Mouse (Mus musculus): Measurements from ENCODE around the gene Cryz. TPM values are rescaled to one million over a fixed set of nuclear protein-coding genes. Genes with fewer than 3 reads are reported as not detected.

The Cryz gene
- polyA plus RNA-seq, 1 experiment from 2014 or later = 7.7 TPM

- no peak overlapping the region for H3K4me2 ChIP-seq
- no peaks in the 10 kb centered on the region for H3K4me1 ChIP-seq
- no peak for ATAC-seq (ENCODE audit: low FRiP score)
- no peaks in the 10 kb centered on the region for H3K27me3 ChIP-seq (replicated peaks)
- H3K9ac ChIP-seq (replicated peaks) = no peak overlapping the region
- no peak overlapping the region for H3K4me3 ChIP-seq (replicated peaks)
- peaks cover 18% of the 10 kb centered on the region for H3K36me3 ChIP-seq
- H3K27ac ChIP-seq (replicated peaks) = no peak overlapping the region
- no peaks in the 10 kb centered on the region for H3K9me3 ChIP-seq (replicated peaks)
- 97% methylated on average over 8 of the region's 8 CpGs for WGBS
These were observed 18.6 kb upstream of the Cryz start for GRCm38 (mm10) chr3:154577895-154578294.

- no peaks in the 10 kb centered on the region for H3K27me3 ChIP-seq (replicated peaks)
- H3K4me3 ChIP-seq (replicated peaks) = no peak overlapping the region
- 95% methylated on average over 8 of the region's 8 CpGs for WGBS
- H3K36me3 ChIP-seq = peaks cover 35% of the 10 kb centered on the region
- no peak overlapping the region for H3K27ac ChIP-seq (replicated peaks)
- no peak for ATAC-seq (ENCODE audit: low FRiP score)
- H3K4me1 ChIP-seq = no peaks in the 10 kb centered on the region
- H3K9ac ChIP-seq (replicated peaks) = no peak overlapping the region
- no peaks in the 10 kb centered on the region for H3K9me3 ChIP-seq (replicated peaks)
- H3K4me2 ChIP-seq = no peak overlapping the region
These were observed 12.2 kb upstream of the Cryz start for GRCm38 (mm10) chr3:154584351-154584750.

GRCm38 (mm10) chr3:154590971-154591370 is 5.5 kb upstream of the Cryz start:
- Histone ChIP-seq H3K27me3 (replicated peaks) (no peaks in the 10 kb centered on the region), H3K9me3 (replicated peaks) (no peaks in the 10 kb centered on the region), H3K4me1 (0 out of 2 replicates have a peak, but pooled peaks cover 4% of the 10 kb centered on the region), H3K4me2 (no peak overlapping the region), H3K9ac (replicated peaks) (no peak overlapping the region), H3K36me3 (peaks cover 64% of the 10 kb centered on the region), H3K27ac (replicated peaks) (no peak overlapping the region), H3K4me3 (replicated peaks) (no peak overlapping the region)
- ATAC-seq (ENCODE audit: low FRiP score) = no peak
- WGBS = 98% methylated on average over 5 of the region's 5 CpGs

DNA sequence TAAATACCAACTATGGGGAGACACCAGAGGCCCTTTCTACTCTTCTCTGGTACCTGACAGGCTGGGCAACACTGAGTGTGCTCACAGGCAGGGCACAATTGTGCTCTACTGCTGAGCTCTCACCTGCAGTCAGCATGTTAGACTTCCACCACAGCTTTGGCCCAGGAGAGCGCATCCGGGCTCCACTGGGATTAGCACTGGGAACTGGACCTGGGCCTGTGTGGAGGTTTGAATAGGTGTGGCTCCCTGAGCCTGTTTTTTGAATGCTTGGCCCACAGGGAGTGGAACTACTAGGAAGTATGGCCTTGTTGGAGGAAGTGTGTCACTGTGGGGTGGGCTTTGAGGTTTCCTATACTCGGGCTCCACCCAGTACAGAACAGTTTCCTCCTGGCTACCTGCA is 4.9 kb upstream of the Cryz start:
- ATAC-seq (ENCODE audit: low FRiP score) = no peak
- 94% methylated on average over 3 of the region's 3 CpGs for WGBS

DNA sequence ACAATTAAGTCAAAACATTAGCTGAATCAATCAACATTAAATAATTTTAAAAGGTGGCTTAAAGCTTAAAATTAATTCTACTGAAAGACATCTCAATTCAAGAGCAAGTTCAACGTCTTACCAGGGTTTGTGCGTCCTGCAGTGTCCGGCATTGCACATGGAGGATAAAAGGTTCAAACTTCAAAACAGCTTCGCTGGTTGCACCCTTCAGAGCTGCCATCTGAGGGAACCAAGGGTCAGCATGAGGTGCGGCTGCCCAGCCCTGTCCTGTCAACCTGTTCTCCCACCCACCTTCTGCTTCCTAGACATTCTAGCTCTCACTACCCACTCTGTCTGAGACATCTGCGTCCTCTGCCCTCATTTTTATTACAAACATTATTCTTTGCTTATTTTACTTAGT is 2.9 kb upstream of the Cryz start:
- Histone ChIP-seq H3K27me3 (replicated peaks) (no peaks in the 10 kb centered on the region), H3K36me3 (peaks cover 44% of the 10 kb centered on the region), H3K4me3 (replicated peaks) (no peak overlapping the region), H3K4me2 (no peak overlapping the region), H3K27ac (replicated peaks) (no peak overlapping the region), H3K9me3 (replicated peaks) (no peaks in the 10 kb centered on the region), H3K4me1 (peaks cover 15% of the 10 kb centered on the region), H3K9ac (replicated peaks) (no peak overlapping the region)
- no peak for ATAC-seq (ENCODE audit: low FRiP score)
- WGBS = 96% methylated on average over 6 of the region's 6 CpGs

More for the DNA sequence above, 4.9 kb upstream of the Cryz start:
- Histone ChIP-seq H3K4me2 (no peak overlapping the region), H3K27me3 (replicated peaks) (no peaks in the 10 kb centered on the region), H3K9ac (replicated peaks) (no peak overlapping the region), H3K36me3 (peaks cover 60% of the 10 kb centered on the region), H3K27ac (replicated peaks) (no peak overlapping the region), H3K4me1 (peaks cover 7% of the 10 kb centered on the region; the same call in 1 of the 2 replicates), H3K9me3 (replicated peaks) (no peaks in the 10 kb centered on the region), H3K4me3 (replicated peaks) (no peak overlapping the region)

DNA sequence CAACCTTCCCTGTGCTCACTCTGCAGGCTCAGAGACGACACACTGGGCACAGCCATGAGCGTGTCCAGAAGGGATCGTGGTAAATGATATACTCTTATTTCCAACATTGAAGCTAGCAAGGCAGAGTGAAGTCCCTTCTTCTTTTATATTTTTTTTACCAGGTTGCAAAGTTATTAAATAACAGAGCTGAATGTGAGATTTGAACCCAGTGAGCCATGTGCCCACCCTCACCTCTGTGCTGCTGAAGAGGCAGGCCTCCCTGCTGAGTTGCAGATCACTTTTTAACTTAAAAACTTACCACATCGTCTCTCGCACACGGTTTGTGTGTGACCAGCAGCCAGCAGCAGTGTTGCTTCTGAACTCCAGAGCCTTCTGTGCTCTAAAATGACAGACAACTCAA is 2.4 kb upstream of the Cryz start:
- no peak for ATAC-seq (ENCODE audit: low FRiP score)

GRCm38 (mm10) chr3:154596934-154597554 is 533 bp downstream of the Cryz start, which contains the start of gene Tyw3:
Gene Tyw3, minus strand, starts transcription at chr3:154597104.
- peak; percentile 96 for ATAC-seq (ENCODE audit: low FRiP score)
- no peaks in the 10 kb centered on the region for H3K27me3 ChIP-seq (replicated peaks)
- peak within 1 kb of the TSS; percentile 80 for H3K4me2 ChIP-seq
- peak within 1 kb of the TSS; percentile 79 for H3K4me3 ChIP-seq (replicated peaks)
- H3K4me1 ChIP-seq = peaks cover 15% of the 10 kb centered on the region
- peak within 1 kb of the TSS; percentile 79 for H3K9ac ChIP-seq (replicated peaks)
- WGBS = under 1% methylated on average over 38 of the region's 38 CpGs
- H3K27ac ChIP-seq (replicated peaks) = peak within 1 kb of the TSS; percentile 96
- H3K9me3 ChIP-seq (replicated peaks) = no peaks in the 10 kb centered on the region
- peaks cover 23% of the 10 kb centered on the region for H3K36me3 ChIP-seq

More for the DNA sequence above, 2.4 kb upstream of the Cryz start:
- Histone ChIP-seq H3K36me3 (peaks cover 44% of the 10 kb centered on the region), H3K9ac (replicated peaks) (no peak overlapping the region), H3K9me3 (replicated peaks) (no peaks in the 10 kb centered on the region), H3K4me2 (no peak overlapping the region), H3K4me3 (replicated peaks) (no peak overlapping the region), H3K27me3 (replicated peaks) (no peaks in the 10 kb centered on the region), H3K27ac (replicated peaks) (no peak overlapping the region), H3K4me1 (peaks cover 15% of the 10 kb centered on the region)
- WGBS = 96% methylated on average over 6 of the region's 6 CpGs

DNA sequence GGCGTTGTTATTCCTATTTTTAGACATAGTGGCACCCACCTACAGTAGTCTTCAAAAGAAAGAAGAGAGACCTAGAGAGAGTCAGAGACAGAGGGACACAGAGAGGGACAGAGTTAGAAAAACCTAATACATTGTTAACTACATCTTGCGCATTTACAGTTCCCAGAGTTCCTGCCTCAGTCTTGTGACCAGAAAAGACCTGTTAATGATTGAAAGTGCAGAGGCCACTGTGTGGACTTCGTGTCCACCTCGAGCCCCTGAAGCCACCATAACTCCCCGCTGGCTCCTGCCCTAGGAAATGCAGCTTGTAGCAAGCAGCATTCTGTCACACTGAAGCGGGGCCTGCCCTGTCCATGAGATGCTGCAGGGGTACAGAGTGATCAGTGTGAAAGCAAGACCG is 1.1 kb downstream of the Cryz start:
- Histone ChIP-seq H3K27ac (replicated peaks) (peak overlapping the region; percentile 96; the same call in 1 of the 2 replicates), H3K36me3 (peaks cover 17% of the 10 kb centered on the region), H3K4me2 (peak overlapping the region; percentile 80), H3K4me1 (peaks cover 15% of the 10 kb centered on the region), H3K27me3 (replicated peaks) (no peaks in the 10 kb centered on the region), H3K9me3 (replicated peaks) (no peaks in the 10 kb centered on the region), H3K4me3 (replicated peaks) (peak overlapping the region; percentile 79), H3K9ac (replicated peaks) (peak overlapping the region; percentile 79)
- WGBS = 42% methylated on average over 7 of the region's 7 CpGs
- no peak for ATAC-seq (ENCODE audit: low FRiP score)

DNA sequence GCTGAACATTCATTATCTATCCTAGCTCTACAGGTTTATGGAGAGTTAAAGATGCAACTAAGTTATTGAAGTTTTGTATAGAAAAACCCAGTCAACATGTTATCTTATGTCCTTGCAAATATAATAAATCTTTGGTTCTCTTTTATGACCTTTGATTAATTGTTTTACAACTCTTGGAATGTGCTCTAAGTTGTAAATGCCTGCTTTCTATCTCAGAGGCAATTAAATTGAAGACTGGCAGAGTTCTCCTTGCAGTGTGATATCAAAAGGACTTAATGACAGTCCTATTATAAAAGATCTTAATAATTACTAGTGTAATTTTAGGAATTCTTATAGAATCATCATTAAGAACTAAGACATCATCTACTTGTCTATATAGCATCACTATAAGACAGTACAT is 5.6 kb downstream of the Cryz start:
- H3K9ac ChIP-seq (replicated peaks) = no peak overlapping the region
- H3K36me3 ChIP-seq = no peaks in the 10 kb centered on the region
- H3K9me3 ChIP-seq (replicated peaks) = no peaks in the 10 kb centered on the region
- H3K4me1 ChIP-seq = peaks cover 7% of the 10 kb centered on the region
- no peak for ATAC-seq (ENCODE audit: low FRiP score)
- no peaks in the 10 kb centered on the region for H3K27me3 ChIP-seq (replicated peaks)
- no peak overlapping the region for H3K4me3 ChIP-seq (replicated peaks)
- no peak overlapping the region for H3K4me2 ChIP-seq
- no peak overlapping the region for H3K27ac ChIP-seq (replicated peaks)

GRCm38 (mm10) chr3:154604871-154605270 is 8.4 kb downstream of the Cryz start:
- no peak for ATAC-seq (ENCODE audit: low FRiP score)
- H3K9me3 ChIP-seq (replicated peaks) = no peaks in the 10 kb centered on the region
- H3K4me1 ChIP-seq = no peaks in the 10 kb centered on the region
- H3K27me3 ChIP-seq (replicated peaks) = no peaks in the 10 kb centered on the region
- H3K4me3 ChIP-seq (replicated peaks) = no peak overlapping the region
- 75% methylated on average over 5 of the region's 5 CpGs for WGBS
- H3K9ac ChIP-seq (replicated peaks) = no peak overlapping the region
- no peaks in the 10 kb centered on the region for H3K36me3 ChIP-seq
- no peak overlapping the region for H3K4me2 ChIP-seq
- no peak overlapping the region for H3K27ac ChIP-seq (replicated peaks)

- H3K9ac ChIP-seq (replicated peaks) = no peak overlapping the region
- no peak for ATAC-seq (ENCODE audit: low FRiP score)
These were observed 11.4 kb downstream of the Cryz start for GRCm38 (mm10) chr3:154607896-154608295.

DNA sequence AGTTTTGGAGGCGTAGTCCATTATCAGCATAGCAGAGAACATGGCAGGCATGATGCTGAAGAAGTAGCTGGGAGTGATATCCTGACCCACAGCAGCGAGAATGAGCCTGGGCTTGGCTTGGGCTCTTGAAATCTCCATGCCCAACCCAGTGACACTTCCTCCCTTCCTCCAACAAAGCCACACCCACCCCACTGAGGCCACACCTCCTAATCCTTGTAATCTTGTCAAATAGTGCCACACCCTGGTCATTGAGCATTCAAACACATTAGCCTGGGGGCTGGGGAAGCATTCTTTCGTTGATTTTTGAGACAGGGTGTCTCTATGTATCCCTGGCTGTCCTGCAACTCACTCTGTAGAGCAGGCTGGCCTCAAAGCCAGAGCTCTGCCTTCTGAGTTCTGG is 15.4 kb downstream of the Cryz start:
- no peak overlapping the region for H3K9ac ChIP-seq (replicated peaks)
- H3K27me3 ChIP-seq (replicated peaks) = no peaks in the 10 kb centered on the region
- no peak for ATAC-seq (ENCODE audit: low FRiP score)
- WGBS = 92% methylated on average over 3 of the region's 3 CpGs
- no peak overlapping the region for H3K4me2 ChIP-seq
- H3K27ac ChIP-seq (replicated peaks) = no peak overlapping the region
- H3K36me3 ChIP-seq = no peaks in the 10 kb centered on the region
- no peak overlapping the region for H3K4me3 ChIP-seq (replicated peaks)
- no peaks in the 10 kb centered on the region for H3K9me3 ChIP-seq (replicated peaks)
- no peaks in the 10 kb centered on the region for H3K4me1 ChIP-seq

More at GRCm38 (mm10) chr3:154607896-154608295, 11.4 kb downstream of the Cryz start:
- H3K4me1 ChIP-seq = no peaks in the 10 kb centered on the region
- H3K4me3 ChIP-seq (replicated peaks) = no peak overlapping the region
- no peak overlapping the region for H3K4me2 ChIP-seq
- WGBS = 83% methylated on average over 1 of the region's 1 CpGs
- no peaks in the 10 kb centered on the region for H3K36me3 ChIP-seq
- no peaks in the 10 kb centered on the region for H3K9me3 ChIP-seq (replicated peaks)
- H3K27ac ChIP-seq (replicated peaks) = no peak overlapping the region
- H3K27me3 ChIP-seq (replicated peaks) = no peaks in the 10 kb centered on the region
